Mouse (Mus musculus): ENCODE data around the gene P3h3. TPM values are rescaled to one million over a fixed set of nuclear protein-coding genes. Genes with fewer than 3 reads are reported as not detected.
A peak's percentile ranks its signal among the peaks of the same experiment; 100 is the strongest.
"Not testable (repeated sequence)": the region's sequence is repeated elsewhere in the genome, so short reads cannot be mapped to it uniquely, and the experiment has no call there.

P3h3 gene
- polyA plus RNA-seq, 1 experiment from 2014 or later, result 17.0 TPM

- peak overlapping the region; percentile 41; the same call in 1 of the 2 replicates for H3K4me3 ChIP-seq
- not testable (repeated sequence) for H3K27me3 ChIP-seq (replicated peaks; ENCODE audit: low read depth, poor library complexity, severe bottlenecking); H3K36me3 ChIP-seq (replicated peaks); H3K9me3 ChIP-seq
- 8% methylated on average over 7 of the region's 9 CpGs for WGBS
- peak; percentile 61 for DNase-seq (ENCODE audit: low spot score)
- peak overlapping the region; percentile 55 for H3K27ac ChIP-seq (replicated peaks)
- H3K4me1 ChIP-seq, result peaks cover 22% of the 10 kb centered on the region
Measured at GRCm38 (mm10) chr6:124802400-124802799, 55.2 kb downstream of the P3h3 start.

DNA sequence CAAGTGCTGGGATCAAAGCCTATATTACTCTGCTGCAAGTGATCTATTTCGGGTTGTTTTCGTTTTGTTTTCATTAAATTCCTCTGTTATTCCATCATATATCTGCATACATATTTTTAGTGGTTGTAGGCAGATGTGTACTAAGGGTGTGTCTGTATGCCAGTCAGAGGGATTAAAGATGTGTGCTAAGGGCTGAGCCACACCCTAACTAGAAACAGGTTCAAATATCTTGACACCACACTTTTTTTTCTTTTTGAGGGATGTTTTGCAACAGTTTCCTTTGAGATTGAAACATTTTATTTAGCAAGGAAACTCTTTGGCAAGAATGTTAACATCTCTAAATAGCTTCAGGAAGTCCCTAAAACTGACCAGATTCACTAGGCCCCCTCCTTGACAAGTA lies 61.4 kb downstream of the P3h3 start:
- WGBS, result 84% methylated on average over 2 of the region's 2 CpGs
- H3K36me3 ChIP-seq (replicated peaks), result peaks cover 20% of the 10 kb centered on the region
- no peak for DNase-seq (ENCODE audit: low spot score)
- H3K4me3 ChIP-seq, result no peak overlapping the region
- no peak overlapping the region for H3K27ac ChIP-seq (replicated peaks)
- H3K27me3 ChIP-seq (replicated peaks; ENCODE audit: low read depth, poor library complexity, severe bottlenecking), result no peaks in the 10 kb centered on the region
- no peaks in the 10 kb centered on the region for H3K4me1 ChIP-seq
- H3K9me3 ChIP-seq, result no peaks in the 10 kb centered on the region

DNA sequence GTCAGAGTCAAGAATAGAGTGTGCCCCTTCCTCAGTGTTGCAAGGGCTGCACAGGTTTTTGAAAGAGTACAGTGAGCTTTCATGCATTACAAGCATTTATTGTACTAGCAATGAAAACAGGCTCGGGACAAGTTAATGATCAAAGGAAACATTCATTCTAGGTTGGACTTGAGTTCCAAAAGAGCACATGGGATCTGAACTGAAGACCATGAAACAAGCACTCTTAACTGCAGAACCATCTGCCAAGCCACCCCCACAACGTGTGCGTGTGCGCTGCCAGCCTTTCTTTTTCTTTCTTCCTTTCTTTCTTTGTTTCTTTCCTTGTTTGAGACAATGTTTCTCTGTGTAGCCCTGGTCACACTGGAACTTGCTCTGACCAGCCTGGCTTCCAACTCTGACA lies 61.8 kb downstream of the P3h3 start:
- no peak overlapping the region for H3K4me3 ChIP-seq
- WGBS, result 79% methylated on average over 4 of the region's 4 CpGs
- H3K27me3 ChIP-seq (replicated peaks; ENCODE audit: low read depth, poor library complexity, severe bottlenecking), result no peaks in the 10 kb centered on the region
- H3K36me3 ChIP-seq (replicated peaks), result peaks cover 20% of the 10 kb centered on the region
- no peak overlapping the region for H3K27ac ChIP-seq (replicated peaks)
- no peaks in the 10 kb centered on the region for H3K4me1 ChIP-seq
- DNase-seq (ENCODE audit: low spot score), result no peak
- H3K9me3 ChIP-seq, result no peaks in the 10 kb centered on the region

DNA sequence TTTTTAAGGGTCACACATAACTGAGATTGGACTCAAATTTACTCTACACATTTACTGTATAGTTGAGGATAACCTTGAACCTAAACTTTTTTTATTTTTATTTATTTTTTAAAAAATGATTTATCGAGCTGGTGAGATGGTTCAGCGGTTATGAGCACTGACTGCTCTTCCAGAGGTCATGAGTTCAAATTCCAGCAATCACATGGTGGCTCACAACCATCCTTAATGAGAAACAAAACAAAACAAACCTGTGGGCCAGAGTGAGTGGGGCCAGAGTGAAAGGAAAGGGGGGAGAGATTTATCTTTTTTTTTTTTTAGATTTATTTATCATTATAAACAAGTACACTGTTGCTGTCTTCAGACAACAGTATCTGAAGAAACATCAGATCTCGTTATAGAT lies 65.6 kb downstream of the P3h3 start:
- DNase-seq (ENCODE audit: low spot score), result no peak
- no peaks in the 10 kb centered on the region for H3K27me3 ChIP-seq (replicated peaks; ENCODE audit: low read depth, poor library complexity, severe bottlenecking)
- 87% methylated on average over 3 of the region's 3 CpGs for WGBS

More for the DNA sequence above, 65.6 kb downstream of the P3h3 start:
- Histone ChIP-seq H3K4me3 (no peak overlapping the region), H3K36me3 (replicated peaks) (peaks cover 20% of the 10 kb centered on the region), H3K27ac (replicated peaks) (no peak overlapping the region), H3K4me1 (no peaks in the 10 kb centered on the region), H3K9me3 (no peaks in the 10 kb centered on the region)

Other genes starting within 250 kb of the P3h3 start
- not detected in 2 replicates for gene C1s2, start 221.7 kb downstream of the P3h3 start, polyA plus RNA-seq (2016; fragmentation: Nextera tagmentation; extraction: Ambion mirVana)
- 41.4 and 46.6 TPM in 2 replicates for gene Lpcat3, start 194.7 kb downstream of the P3h3 start, polyA plus RNA-seq (2016; fragmentation: Nextera tagmentation; extraction: Ambion mirVana)
- gene Emg1, start 145.6 kb downstream of the P3h3 start, polyA plus RNA-seq (2016; fragmentation: Nextera tagmentation; extraction: Ambion mirVana), result 233 and 257 TPM in 2 replicates
- gene Phb2, start 145.4 kb downstream of the P3h3 start, polyA plus RNA-seq (2016; fragmentation: Nextera tagmentation; extraction: Ambion mirVana), result 473 and 496 TPM in 2 replicates
- gene Ptpn6, start 119.0 kb downstream of the P3h3 start, polyA plus RNA-seq (2016; fragmentation: Nextera tagmentation; extraction: Ambion mirVana), result 9.3 and 10.4 TPM in 2 replicates
- gene Grcc10, start 116.4 kb downstream of the P3h3 start, polyA plus RNA-seq (2016; fragmentation: Nextera tagmentation; extraction: Ambion mirVana), result 425 and 454 TPM in 2 replicates
- gene Gm45234, start 101.7 kb downstream of the P3h3 start, polyA plus RNA-seq (2016; fragmentation: Nextera tagmentation; extraction: Ambion mirVana), result not detected in 2 replicates
- 12.6 and 15.2 TPM in 2 replicates for gene Atn1, start 101.2 kb downstream of the P3h3 start, polyA plus RNA-seq (2016; fragmentation: Nextera tagmentation; extraction: Ambion mirVana)
- gene Eno2, start 88.1 kb downstream of the P3h3 start, polyA plus RNA-seq (2016; fragmentation: Nextera tagmentation; extraction: Ambion mirVana), result 2.3 and 2.4 TPM in 2 replicates
- 0.50 and 0.74 TPM in 2 replicates for gene Lrrc23, start 78.0 kb downstream of the P3h3 start, polyA plus RNA-seq (2016; fragmentation: Nextera tagmentation; extraction: Ambion mirVana)
- gene Spsb2, start 49.1 kb downstream of the P3h3 start, polyA plus RNA-seq (2016; fragmentation: Nextera tagmentation; extraction: Ambion mirVana), result 7.1 and 8.3 TPM in 2 replicates
- gene Tpi1, start 43.5 kb downstream of the P3h3 start, polyA plus RNA-seq (2016; fragmentation: Nextera tagmentation; extraction: Ambion mirVana), result 829 and 899 TPM in 2 replicates
- gene Usp5, start 28.3 kb downstream of the P3h3 start, polyA plus RNA-seq (2016; fragmentation: Nextera tagmentation; extraction: Ambion mirVana), result 191 and 212 TPM in 2 replicates
- 225 and 238 TPM in 2 replicates for gene Cdca3, start 28.2 kb downstream of the P3h3 start, polyA plus RNA-seq (2016; fragmentation: Nextera tagmentation; extraction: Ambion mirVana)
- 0.60 and 0.97 TPM in 2 replicates for gene Gnb3, start 17.5 kb downstream of the P3h3 start, polyA plus RNA-seq (2016; fragmentation: Nextera tagmentation; extraction: Ambion mirVana)
- 1.3 and 1.4 TPM in 2 replicates for gene Gpr162, start 6.2 kb upstream of the P3h3 start, polyA plus RNA-seq (2016; fragmentation: Nextera tagmentation; extraction: Ambion mirVana)
- not detected in 2 replicates for gene Cd4, start 30.5 kb upstream of the P3h3 start, polyA plus RNA-seq (2016; fragmentation: Nextera tagmentation; extraction: Ambion mirVana)
- gene Lag3, start 54.0 kb upstream of the P3h3 start, polyA plus RNA-seq (2016; fragmentation: Nextera tagmentation; extraction: Ambion mirVana), result 1.2 and 1.6 TPM in 2 replicates
- gene Ptms, start 62.4 kb upstream of the P3h3 start, polyA plus RNA-seq (2016; fragmentation: Nextera tagmentation; extraction: Ambion mirVana), result 203 and 213 TPM in 2 replicates
- gene Mlf2, start 73.6 kb upstream of the P3h3 start, polyA plus RNA-seq (2016; fragmentation: Nextera tagmentation; extraction: Ambion mirVana), result 390 and 408 TPM in 2 replicates
- 137 and 146 TPM in 2 replicates for gene Cops7a, start 107.8 kb upstream of the P3h3 start, polyA plus RNA-seq (2016; fragmentation: Nextera tagmentation; extraction: Ambion mirVana)
- gene Pianp, start 138.9 kb upstream of the P3h3 start, polyA plus RNA-seq (2016; fragmentation: Nextera tagmentation; extraction: Ambion mirVana), result 0.82 and 1.1 TPM in 2 replicates
- 9.4 and 11.0 TPM in 2 replicates for gene Zfp384, start 151.4 kb upstream of the P3h3 start, polyA plus RNA-seq (2016; fragmentation: Nextera tagmentation; extraction: Ambion mirVana)
- gene Ing4, start 182.0 kb upstream of the P3h3 start, polyA plus RNA-seq (2016; fragmentation: Nextera tagmentation; extraction: Ambion mirVana), result 125 and 137 TPM in 2 replicates
- 15.9 and 17.8 TPM in 2 replicates for gene Acrbp, start 191.9 kb upstream of the P3h3 start, polyA plus RNA-seq (2016; fragmentation: Nextera tagmentation; extraction: Ambion mirVana)
- gene Lpar5, start 210.2 kb upstream of the P3h3 start, polyA plus RNA-seq (2016; fragmentation: Nextera tagmentation; extraction: Ambion mirVana), result 0.10 and 0.21 TPM in 2 replicates
- 102 and 105 TPM in 2 replicates for gene Chd4, start 238.2 kb upstream of the P3h3 start, polyA plus RNA-seq (2016; fragmentation: Nextera tagmentation; extraction: Ambion mirVana)